Mouse (Mus musculus) 3T3-L1 (cell line): ENCODE measurements around the gene Nol3.
"Not testable (repeated sequence)": the region's sequence is repeated elsewhere in the genome, so short reads cannot be mapped to it uniquely, and the experiment has no call there.

Experiments used
- DNase-seq: peaks from one replicate; pipeline ENCODE4 v3.0.0-alpha.2; 2015; ENCODE audit warnings: low read depth, low spot score

The Nol3 gene

GRCm38 (mm10) chr8:105275840-105276239 is at the start of gene Nol3:
TSS of gene Nol3 (plus strand) at chr8:105276140.
- DNase-seq, result no peak

DNA sequence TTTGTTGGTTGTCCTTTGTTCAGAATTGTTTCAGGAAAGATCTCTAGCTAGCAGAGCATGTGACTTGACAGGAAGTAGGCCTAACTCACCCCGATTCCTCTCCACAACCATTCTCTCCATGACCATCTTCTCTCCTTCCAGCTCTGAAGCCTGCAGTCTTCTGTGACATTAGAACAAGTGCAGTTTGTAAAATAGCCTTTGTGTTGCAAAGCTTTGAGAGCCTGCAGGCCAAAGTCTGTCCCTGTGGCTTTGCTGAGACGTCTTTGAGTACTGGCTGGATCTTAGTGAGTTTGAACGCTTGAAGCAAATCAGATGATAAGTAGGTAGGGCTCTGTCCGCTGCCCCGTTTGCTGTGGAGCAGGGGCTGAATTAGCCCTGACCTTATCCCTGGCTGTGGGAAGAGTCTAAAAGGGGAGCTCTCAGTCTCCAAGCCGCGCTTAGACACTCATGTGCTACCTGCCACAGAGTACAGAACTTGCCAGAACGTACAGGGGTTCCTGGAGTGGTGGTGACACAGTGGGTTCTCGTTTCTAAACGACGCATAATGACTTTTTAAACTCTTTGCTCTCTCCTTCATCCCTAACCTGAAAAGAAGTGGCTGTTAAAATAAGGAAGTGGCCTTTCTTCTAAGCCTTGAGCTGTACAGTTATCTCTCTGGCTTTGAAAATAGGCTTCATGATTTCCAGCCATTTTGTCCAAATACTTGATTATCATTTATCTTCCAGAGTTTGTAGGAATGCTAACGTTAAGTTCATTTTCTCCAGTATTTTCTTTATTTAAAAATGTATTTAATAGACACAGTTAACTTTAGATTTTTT is 44.2 kb upstream of the Nol3 start:
- no peak for DNase-seq

- not testable (repeated sequence) for DNase-seq
These were observed 43.6 kb upstream of the Nol3 start for GRCm38 (mm10) chr8:105232321-105232693.

- no peak for DNase-seq
These were observed 42.6 kb upstream of the Nol3 start for GRCm38 (mm10) chr8:105233126-105233935.

GRCm38 (mm10) chr8:105235206-105235605 is 40.7 kb upstream of the Nol3 start:
- DNase-seq, result no peak

DNA sequence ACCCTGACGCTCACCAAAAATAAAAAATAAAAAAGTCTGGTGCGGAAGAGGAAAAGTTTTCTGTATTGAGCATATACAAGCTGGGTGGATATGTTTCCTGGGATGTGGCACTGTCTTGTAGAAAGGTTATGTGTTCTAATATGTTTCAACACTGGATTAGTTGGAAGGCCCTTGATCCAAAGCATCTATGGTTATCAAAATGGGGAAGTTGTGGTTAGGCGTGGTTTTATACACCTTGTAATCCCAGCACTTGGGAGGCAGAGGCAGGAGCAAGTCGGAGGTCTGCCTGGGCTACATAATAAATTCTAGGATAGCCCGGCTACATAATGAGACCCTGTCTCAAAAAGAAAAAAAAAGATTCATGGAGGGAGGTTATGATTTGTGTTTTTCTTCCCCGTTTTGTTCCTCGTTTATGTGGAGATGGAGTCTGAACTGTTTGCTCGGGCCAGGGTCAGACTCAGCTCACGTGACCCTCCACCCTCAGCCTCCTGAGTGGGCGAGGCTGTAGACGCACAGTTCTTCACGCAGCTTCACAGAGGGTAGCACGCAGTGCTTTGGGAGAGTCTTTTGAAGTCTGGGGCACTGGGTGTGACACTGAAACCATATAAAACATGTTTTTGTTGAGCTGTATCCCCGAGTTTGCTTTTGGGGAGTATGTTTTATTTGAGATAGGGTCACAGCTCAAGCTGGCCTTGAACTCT is 38.3 kb upstream of the Nol3 start:
- no peak for DNase-seq

GRCm38 (mm10) chr8:105241016-105241415 is 34.9 kb upstream of the Nol3 start:
- no peak for DNase-seq

GRCm38 (mm10) chr8:105251954-105252353 is 24.0 kb upstream of the Nol3 start:
- no peak for DNase-seq

- peak; percentile 14 for DNase-seq
These were observed 23.0 kb upstream of the Nol3 start for GRCm38 (mm10) chr8:105252680-105253537.

DNA sequence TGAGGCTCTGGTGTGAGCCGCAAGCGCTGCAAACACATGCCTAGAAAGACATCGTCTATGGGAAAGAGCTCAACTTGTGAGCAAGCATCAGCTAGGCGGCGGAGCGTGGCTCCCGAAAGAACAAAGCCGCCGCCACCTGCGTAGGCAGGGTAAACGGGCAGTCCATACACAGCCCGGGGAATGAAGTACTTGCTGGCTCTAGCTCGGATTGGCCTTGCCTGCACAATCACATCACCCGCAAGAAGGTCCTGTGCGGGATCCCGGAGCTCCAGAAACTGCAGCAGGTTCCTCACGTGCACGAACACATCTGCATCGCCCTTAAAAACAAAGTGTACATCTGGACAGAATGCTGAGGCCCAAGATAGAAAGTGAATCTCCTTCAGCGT is 22.2 kb upstream of the Nol3 start:
- no peak for DNase-seq

DNA sequence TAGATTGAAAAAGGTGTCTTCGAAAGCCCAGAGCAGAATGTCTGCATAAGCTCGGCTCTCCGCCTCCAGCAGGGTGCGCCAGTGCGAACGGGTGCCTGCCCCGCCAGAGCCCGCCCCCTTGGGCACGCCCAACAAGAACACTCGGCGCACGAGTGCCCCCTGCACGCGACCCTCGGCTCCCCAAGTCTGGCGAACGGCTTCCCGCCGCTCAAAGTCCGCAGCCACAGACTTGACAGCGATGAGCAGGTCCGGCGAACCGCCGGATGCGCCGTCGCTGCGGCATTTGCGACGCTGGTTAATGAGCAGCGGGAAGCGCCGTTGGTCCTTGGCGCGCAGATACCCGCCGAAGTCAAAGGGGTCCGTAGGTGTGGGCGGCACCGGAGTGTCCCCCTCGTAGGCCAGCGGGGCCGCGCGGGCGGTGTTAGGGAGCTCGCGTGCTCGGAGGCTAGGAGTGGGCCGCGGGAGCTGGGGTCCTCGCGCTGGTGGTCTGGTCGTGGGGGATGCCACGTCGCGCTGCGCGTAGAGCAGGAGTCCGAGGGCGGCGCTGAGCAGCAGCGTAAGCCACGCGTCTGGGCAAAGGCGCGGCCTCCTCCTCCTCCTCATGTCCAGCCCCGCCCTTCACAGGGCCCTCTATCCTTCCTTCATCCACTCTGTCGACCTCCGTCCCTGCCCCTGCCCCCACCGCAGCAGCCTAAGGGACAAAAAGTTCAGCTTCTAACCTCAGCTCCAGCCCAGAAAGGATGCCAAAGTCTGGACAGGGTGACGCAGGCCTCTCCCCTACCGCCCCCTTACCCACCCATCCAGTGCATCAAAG is 21.6 kb upstream of the Nol3 start:
- DNase-seq, result peak; percentile 93

DNA sequence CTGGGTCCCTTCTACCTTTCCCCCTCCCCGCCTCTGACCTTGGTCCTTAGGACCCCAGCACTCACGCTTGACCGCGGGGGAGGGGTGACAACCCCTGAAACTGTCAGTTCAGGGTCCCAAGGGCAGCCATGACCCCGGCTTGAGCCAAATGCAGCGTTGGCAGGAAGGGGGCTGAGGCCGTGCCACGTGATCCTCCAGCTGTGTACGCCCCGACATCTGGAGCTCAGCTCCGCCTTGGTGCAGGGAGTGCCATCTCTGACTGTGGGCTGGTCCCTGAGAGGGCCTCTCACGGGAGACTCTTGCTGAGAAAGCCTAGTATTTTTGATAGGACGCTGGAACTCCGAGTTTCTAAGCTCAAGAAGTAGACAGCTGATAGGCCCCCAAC is 21.0 kb upstream of the Nol3 start, which contains the start of gene B3gnt9:
B3gnt9 (minus strand) TSS at position 188 of the 385 bp plus-strand sequence.
- peak; percentile 98 for DNase-seq

DNA sequence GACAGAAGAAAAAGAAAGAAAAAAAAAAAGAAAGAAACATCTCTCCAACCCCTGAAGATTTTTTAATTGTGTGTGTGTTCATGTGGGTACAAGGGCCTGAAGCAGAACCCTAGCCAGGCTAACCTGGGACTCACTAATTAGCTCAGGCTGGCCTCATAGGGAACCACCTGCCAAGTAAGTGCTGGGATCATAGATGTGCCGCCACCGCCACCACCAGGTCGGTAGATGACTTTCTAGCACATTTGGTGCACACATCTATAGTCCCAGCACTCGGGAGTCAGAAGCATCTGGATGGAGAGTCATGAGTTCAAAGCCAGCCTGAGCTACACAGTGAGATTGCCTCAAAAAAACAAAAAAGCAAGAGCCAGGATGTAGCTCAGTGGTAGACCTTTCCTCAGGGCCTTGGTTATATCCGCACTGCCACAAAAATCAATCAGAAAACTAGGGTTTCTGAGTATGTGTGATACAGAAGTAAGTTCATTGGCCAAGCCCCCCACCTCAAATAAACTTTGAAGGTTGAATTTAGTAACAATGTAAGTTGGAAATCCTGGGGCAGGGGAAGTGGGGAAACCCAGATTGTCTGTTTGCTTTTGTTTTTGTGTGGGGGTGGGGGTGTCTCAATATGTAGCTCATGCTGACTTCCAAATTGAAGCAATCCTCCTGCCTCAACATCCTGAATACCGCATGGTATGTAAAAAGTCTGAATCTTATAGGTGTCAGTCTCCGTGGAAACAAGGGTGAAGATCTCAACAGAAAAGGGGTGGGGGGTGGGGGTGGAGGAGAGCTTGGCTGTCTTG is 18.4 kb upstream of the Nol3 start:
- DNase-seq, result no peak

DNA sequence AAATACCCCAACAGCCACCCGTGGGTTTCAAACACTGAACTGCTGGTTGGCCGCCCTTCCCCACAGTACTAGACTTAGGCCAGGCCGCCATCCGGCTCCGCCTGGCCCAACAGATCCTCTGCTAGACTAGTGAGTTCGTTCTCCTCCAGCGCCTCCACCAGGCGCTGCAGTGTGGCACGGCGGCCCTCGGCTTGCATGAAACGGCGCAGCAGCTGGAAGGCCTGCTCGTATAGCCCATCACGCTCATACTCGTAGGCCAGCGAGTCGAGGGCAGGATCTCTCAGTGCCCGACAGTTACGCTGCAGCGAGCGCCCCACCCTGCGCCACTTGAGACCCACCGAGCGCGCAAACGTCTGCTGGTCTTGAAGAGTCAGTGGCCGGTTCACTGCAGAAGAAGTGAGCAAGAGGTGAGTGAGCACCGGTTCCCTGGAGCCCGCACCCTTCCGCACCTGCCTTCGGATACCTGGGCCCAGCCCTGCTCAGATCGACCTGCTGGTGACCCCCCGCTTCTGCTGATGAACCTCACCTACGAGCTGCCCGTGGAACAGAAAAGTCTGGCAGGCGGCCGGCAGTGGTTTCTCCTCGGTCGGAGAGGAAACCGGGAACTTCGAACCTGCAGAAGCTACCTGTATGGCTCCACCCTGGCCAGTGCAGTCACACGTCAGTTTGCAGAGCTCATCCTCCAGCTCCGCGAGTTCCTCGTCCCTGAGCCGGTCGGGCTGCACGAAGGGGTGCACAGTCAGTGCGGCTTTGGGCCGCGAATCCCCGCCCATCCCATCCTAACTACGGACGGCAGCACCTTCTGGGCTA is 16.8 kb upstream of the Nol3 start:
- no peak for DNase-seq

DNA sequence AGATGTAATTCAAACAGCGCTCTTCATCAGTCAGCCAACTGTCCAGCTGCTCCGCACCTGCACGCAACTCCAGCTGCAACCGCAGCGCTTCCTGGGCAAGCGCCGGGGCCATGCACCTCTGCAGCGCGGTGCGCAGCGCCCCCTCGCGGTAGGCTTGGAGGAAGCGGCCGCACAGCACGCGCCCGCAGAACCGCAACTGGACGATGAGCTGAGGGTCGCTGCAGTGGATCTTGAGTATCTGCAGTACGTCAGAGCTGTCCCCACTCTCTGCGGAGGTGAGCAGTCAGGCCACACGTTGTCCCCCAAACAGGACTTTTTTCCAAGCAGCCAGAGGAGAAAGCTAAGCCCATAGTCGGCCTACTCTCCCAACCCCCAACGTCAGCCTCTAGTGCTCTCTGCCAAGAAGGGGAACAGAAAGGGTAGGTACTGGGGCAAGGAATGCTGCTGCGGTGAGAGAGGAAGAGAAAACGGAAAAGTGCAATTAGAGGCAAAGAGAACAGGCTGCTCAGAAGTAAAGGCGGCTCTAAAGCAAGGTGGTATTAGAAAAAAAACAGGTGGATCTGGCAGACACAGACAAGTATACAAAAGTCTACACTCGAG is 16.1 kb upstream of the Nol3 start:
- DNase-seq, result no peak

GRCm38 (mm10) chr8:105260371-105261099 is 15.4 kb upstream of the Nol3 start:
- no peak for DNase-seq

DNA sequence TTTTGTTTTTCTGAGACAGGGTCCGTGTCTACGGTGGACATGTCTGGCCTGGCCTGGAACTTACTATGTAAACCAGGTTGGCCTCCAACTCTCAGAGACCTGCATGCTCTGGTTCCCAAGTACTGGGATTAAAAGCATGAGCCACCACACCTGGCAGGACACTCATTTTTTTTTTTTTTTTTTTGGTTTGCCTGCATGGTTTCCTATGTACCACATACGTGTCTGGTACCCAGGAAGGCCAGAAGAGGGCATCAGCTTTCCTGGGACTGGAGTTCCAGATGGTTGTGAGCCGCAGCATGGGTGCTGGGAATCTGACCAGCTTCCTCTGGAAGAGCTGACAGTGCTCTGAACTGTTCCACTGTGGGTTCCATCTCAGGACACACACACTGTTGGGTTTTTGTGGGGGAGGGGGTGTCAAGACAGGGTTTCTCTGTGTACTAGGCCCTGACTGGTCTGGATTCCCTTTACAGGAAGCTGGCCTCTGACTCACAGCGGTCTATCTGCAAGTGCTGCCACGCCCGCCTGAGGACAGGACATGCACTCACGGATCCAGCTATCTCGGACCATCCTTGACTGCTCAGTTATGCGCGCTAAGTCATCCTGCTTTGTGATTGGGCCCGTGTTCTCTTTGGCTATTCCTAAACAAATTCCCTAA is 14.5 kb upstream of the Nol3 start:
- DNase-seq, result peak; percentile 34
